Mouse (Mus musculus): ENCODE data around the gene March7.

Gene March7

DNA sequence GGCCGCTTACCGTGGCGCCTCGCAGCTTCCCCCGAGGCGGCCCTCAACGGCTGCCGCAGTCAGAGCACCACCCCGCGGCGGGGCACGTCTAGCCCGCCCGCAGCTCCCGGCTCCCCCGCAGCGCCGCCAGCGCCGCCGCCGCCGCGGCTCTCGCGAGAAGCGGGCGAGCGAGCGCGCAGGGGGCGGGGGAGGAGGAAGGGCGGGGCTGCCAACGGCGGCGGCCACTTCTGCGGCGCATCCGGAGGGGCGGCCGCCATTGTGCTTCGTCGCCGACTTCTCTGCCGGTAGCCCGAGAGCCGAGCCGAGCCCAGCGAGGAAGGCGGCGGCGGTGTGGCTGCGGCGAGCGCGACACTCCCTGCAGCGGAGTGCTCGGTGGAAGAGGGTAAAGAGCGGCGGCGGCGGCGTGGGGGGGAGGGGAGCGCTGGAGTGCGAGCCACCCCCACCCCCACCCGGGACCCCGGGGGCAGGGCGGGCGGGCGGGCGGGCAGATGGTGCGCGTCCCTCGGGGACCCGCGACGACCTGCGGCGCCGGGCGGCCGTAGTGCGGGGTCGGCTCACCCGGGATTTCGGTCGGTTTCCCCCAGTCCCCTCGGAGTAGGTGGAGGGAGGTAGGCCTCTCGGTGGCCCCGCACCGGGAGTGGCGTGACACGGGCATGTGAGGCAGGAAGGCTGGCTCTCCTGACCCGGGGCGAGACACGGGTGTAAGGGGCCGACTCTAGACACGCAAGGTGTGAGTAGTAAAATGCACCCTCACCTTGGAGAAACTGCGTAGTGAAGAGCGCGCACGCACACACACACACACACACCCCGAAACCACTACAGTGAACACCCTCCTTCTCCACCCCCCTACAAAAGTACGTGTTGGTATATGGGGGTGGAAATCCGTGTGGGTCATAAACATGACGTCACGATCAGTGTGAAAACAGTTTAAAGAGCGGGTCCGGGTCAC lies at the start of gene March7, which contains the start of gene Baz2b:
Gene March7 (plus strand): TSS at position 185 of the 949 bp plus-strand sequence.
Gene Baz2b (minus strand): TSS at position 137 of the 949 bp plus-strand sequence.
- under 1% methylated on average over 95 of the region's 109 CpGs for WGBS

DNA sequence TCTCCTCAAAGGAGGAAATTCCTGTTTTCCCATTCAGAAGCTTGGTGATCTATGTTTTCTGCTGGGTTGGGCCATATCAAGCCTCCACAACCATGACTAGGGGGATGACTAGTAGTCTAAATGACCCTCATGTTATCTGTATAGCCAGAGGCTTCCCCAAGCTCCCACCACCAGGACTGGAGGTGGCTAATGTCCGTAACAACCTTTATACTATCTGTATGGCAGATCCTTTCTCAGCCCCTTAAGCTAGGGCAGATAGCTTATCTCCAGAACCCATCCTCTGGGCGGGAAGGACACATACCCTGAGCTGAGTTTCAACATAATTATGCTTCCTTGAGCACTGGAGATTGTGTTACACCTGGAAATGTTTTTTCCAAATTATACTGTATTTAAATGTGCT lies 45.9 kb upstream of the March7 start:
- 96% methylated on average over 2 of the region's 2 CpGs for WGBS

DNA sequence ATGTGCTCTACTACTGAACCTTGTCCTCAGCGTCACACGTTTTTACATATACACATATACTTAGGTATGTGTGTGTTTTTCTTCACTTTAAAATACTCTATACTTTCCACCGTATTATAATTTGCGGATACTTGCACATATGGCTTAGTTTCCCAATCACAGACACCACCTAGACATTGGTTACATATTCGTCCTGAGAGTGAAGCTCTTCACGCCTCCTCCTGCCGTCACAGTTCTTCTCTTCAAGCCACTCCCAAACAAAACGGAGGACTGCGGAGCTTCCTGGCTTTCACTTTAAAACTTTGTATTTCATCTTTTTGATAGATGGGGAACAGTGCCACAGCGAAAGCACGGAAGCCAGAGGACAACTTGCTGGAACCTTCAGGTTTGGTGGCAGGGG lies 44.0 kb upstream of the March7 start:
- 83% methylated on average over 11 of the region's 11 CpGs for WGBS

DNA sequence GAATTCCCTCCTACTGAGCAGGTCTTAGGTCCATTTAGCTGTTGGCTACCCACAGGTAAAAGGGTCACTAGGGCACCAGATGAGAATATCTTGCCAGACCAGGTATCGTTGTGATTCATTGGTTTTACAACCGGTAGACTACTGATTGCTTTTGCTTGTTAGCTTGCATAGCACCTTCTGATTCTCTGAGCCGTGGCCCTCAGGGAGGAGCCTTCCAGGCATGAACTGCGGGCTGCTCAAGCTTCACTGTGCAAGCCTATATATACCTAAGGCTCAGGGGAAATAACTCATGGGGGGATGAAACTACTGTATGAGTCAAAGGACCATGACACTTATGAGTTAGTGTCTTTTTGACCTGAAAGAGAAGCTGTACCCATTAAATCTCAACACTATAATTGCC lies 42.8 kb upstream of the March7 start:
- WGBS, result 95% methylated on average over 4 of the region's 4 CpGs

DNA sequence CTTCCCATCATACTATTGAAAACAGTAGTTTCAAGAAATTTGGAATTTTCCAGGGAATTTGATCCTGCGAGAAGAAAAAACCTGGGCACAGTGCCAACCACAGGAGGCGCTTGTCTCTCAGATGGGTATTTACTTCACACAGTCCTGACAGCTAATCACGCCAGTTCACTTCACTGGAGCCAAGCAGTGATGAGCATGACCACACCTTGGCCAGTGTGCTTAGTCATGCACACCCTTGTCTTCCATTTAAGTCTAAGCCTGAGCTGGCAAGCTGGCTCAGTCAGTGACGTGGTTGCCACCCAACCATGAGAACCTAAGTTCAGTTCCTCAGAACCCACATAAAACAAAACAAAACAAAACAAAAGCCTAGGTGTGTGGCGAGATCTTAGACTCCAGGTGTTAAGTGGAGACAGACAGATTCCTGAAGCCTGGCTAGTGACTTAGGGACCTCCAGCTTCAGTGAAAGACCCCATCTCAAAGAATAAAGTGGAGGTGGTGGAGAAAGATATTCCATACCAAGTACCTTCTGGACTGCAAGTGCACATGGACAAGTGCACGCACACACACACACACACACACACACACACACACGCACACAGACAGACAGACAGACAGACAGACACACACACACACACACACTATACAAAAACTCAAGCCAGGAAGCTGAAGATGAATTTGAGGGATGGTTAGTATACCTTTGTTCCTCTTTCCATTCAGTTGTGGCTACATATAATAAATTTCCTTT lies 37.7 kb upstream of the March7 start:
- WGBS, result 58% methylated on average over 7 of the region's 7 CpGs

DNA sequence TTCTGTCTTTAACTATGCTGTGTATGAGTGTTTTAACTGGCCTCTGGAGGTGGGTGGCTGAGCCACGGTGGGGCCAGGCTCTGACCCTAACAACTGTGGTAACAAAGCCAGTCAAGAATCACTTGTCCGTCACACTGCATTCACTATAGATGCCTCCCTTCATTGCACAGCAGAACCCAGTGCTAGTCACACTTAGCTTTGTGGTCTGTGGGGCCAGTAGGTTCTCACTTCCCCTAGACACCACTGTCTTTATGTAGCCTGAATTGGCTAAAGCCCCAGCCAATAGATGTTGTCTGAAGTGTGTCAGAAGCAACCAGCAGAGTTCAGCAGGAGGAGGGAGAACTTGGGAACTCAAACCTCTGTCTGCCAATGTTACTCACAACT lies 37.2 kb upstream of the March7 start:
- 72% methylated on average over 2 of the region's 2 CpGs for WGBS

DNA sequence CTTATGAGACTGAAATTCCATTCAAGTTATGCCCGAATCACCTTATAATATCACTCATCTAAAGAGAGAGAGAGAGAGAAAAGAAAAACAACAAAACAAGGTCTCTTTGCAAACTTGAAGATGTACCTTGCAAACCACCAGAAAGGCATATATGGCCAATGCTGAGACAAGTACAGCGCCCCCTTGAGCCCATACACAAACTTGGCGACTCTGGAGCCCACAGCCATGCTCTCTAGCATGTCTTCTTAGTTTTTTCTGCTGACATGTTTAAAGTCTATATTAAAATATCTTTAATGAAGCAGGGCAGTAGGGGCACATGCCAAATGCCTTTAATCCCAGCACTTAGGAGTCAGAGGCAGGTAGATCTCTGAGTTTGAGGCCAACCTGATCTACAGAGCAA lies 36.5 kb upstream of the March7 start:
- 72% methylated on average over 3 of the region's 3 CpGs for WGBS

DNA sequence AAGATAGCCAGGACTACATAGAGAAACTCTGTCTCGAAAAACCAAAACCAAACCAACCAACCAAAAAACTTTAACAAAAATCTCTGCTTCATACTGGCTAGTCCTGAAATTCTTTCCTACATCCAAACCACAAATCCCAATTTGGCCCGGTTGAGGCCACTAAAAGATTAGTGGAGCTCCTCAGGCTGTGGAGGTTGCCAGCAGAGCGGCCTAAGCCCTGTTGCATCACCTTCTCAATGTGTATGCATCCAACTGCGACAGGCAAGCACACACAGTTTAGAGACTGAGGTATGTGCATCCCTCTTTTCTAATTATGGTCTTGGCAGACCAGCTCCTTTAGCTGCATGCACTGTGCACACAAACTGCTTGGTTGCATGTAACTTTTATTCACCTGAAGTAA lies 36.1 kb upstream of the March7 start:
- WGBS, result 97% methylated on average over 4 of the region's 4 CpGs

DNA sequence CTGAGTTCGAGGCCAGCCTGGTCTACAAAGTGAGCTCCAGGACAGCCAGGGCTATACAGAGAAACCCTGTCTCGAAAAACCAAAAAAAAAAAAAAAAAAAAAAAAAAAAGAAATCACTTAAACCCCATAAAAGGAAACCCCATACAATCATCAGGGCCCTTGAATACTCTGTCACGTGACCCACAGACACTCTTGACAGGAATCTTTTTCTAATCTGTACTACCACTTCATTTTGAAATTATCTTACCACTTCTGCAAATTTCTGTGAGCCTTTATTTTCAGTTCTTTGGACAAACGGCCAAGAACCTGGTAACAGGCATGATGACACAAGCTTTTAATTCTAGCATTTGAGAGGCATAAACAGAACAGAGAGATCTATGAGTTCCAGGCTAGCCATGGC lies 34.6 kb upstream of the March7 start:
- WGBS, result 94% methylated on average over 3 of the region's 4 CpGs

DNA sequence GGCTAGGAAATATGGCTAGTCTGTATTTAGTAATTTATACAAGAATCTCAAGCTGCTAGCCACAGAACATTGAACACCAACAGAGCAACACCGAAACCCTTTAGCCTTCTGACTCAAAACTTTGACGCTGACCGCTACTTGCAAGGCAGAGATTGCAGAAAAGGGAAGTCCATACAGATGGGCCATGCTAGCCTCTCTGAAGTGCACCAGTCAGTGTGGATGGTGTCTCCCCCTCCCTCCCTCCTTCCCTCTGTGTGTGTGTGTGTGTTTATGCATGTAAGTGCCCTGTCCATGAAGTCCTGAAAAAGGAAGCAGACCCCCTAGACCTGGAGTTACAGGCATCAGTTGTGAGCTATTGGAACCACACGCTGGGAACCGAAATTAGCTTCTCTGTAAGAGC lies 33.6 kb upstream of the March7 start:
- 86% methylated on average over 5 of the region's 5 CpGs for WGBS

DNA sequence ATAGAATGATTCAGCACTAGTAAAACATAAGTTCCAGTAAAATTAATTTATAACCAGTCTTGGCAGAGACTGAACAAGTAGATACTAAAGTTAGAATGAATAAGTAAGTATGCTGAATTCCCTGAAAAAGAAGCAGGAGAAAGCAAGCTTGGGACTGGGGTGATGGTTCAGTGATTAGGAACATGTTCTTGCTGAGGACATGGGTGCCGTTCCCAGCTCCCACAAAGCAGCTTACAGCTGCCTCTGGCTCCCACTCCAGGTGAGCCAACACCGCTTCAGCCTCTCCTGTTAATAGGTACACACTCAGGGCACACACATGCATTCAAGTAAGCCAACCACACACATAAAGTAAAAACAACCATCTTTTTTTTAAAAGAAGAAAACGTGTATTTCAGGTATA lies 32.2 kb upstream of the March7 start:
- WGBS, result 88% methylated on average over 3 of the region's 3 CpGs

DNA sequence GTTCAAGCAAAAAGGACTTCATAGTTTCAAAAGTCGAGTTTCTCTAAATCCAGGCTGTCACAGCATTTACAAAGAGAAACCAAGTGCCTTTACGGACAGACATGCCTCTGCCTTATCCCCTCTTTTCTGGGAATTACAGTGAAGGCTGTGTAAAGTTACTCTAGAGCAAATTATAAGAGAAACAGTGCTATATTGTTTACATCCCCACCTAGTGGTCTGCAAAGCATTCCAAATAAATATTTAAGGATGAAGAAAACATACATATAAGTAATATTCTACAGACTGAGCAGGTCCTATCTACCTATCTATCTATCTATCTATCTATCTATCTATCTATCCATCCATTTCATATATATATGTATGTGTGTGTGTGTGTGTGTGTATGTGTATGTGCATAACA lies 28.0 kb upstream of the March7 start:
- WGBS, result 55% methylated on average over 2 of the region's 2 CpGs

DNA sequence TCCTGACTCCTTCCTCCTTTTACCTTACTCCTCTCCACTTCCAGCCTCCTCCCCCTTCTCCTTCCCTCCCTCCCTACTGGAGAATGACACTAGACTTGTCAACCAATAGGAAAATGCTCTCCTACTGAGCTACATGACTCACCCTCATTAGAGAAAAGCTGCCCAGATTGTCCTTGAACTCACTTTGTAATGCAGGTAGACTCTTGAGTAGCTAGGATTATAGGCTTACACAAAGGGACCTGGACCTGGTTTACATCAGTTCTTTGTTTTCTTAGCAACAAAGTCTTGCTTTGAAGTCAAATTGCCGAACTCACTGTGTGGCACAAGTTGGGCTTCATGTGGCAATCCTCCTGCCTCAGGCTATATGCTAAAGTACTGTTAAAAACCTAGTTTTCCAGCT lies 12.8 kb upstream of the March7 start:
- 68% methylated on average over 1 of the region's 1 CpGs for WGBS

DNA sequence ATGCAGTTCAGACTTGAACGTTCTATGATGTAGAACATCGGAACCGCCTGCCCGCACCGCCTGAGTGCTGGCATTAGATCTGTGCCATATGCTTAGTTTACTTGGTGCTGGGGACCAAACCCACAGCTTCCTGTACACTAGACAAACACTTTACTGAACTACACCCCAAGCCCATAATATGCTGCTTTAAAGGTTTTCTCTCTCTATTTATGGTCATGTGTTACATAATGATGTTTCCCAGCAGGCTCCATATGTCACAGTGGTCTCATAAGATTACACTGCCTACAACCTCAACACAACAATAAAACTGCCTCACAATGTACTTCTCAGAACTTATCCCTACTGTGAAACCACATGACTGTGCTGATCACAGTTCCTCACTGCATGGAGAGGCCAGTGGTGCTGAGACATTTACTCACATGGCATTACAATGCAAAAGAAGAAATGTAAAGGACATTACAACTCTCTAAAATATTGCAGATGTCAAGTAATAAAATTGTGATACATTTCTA lies 9.6 kb upstream of the March7 start:
- 57% methylated on average over 5 of the region's 5 CpGs for whole genome bisulfite sequencing

DNA sequence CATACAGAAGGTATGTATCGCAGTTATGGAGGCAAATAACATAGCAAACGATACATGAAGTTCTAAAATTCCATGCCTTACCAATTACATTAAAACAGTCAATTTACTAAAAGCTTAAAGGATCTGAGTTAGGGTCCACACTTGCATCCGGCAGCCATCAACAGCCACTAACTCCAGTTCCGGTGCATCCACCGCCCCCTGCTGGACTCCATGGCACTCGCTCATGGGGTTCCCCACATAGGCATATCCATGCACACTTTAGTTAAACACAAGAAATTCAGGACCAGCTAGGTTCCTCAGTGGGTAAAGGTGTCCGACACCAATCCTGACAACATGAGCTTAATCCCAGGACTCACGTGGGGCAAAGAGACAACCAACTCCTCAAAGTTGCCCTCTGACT lies 9.0 kb upstream of the March7 start:
- 62% methylated on average over 8 of the region's 8 CpGs for WGBS

DNA sequence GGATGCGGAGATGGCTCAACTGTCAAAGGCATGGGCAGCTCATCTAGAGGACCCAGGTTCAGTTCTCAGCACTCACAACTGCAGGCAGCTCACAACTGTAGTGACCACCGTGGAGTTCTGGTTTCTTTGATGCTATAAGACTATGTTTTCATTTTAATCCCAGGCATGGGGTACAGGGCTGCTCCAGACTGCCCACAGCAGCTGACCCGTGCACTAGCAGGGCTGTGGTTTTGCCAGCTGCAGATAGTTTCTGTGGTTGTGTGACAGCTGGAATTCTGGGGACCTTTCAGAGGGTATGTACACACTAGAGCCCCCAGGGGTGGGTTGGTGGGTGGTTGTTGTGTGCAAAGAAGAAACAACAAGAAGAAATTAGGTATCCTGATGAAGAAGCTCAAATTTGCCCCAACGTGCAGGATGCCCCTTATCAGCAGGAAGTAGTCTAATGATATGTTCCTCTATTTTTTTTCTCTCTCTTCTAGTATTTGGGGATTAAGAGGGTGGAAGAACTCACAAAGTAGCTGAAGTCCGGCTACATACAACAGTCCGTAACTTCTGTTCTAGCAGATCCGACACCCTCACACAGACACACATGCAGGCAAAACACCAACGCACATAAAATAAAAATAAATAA lies 6.7 kb upstream of the March7 start:
- 92% methylated on average over 8 of the region's 8 CpGs for WGBS

DNA sequence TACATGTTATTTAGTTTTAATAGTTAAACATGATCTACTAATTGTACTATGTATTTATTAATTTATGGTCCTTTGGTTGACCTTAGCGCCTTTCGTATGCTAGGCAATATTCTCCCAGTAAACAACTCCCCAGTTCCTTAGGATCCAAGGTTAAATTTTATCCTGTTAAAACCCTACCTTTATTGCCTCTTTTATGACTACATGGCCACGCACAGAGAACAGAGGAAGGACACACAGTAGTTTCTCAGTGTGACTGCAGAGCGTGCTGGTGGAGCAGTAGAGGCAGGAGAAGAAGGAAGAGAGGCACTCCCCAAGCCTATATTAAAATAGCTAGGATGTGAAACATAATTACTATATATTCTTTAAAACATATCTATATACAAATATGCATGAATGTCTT lies 6.0 kb upstream of the March7 start:
- WGBS, result 94% methylated on average over 4 of the region's 4 CpGs

DNA sequence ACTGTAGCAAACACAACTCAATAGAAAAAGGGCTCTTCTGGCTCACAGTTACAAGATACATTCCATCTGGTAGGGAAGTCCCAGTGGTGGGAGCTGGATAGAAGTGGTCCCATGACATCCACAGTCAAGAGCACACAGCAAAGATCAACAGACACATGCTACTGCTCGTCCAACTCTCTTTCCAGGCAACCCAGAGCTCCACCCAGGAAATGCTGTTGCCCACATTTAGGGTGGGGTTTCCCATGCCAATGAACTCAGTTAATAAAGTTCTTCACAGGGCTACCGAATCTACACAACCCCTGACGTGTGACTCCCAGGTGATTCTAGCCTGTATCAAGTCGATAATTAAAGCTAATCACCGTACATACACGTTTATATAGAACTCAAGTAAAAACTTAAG lies 5.5 kb upstream of the March7 start:
- WGBS, result 89% methylated on average over 6 of the region's 6 CpGs

DNA sequence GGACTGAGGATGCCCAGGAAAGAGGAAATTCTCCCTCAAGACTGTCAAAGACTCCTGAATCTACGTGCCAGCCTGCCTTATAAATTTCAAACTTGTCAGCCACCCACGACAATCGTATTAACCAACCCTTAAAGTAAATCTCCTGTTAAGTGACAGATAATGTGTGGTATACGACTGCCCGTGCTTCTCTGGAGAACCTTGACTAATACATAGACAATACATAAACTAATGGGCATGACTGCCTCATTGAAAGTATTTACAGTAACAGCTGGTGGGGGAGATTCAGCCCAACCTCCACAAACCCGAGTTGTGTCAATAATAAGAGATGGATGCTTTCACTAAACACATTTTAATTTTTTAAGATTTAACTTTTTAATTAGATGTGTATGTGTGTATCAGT lies 3.9 kb upstream of the March7 start:
- 84% methylated on average over 6 of the region's 6 CpGs for WGBS

DNA sequence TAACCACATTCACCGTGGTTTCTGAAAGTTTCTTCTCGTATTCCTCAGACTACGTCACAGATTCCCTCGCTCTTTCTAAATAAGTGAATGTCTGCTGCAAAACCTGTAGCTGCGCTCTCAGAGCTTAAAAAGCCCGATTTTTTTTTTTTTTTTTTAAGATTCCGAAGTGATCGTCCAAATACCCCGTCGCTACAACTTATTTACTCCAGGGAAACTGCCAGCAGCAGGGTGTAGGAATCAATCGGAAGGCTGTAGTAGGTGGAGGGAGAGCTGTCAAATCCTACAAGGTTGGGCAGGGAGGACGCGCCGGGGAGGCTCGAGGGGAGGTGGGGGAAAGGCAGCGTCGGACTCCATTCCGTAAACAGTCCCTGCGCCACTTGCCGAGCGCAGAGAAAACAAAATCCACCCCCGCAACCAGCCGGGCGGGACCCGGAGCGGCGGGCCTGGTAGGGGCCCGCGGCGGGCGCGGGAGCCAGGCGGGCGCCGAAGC lies 520 bp upstream of the March7 start:
- 1% methylated on average over 35 of the region's 35 CpGs for WGBS

DNA sequence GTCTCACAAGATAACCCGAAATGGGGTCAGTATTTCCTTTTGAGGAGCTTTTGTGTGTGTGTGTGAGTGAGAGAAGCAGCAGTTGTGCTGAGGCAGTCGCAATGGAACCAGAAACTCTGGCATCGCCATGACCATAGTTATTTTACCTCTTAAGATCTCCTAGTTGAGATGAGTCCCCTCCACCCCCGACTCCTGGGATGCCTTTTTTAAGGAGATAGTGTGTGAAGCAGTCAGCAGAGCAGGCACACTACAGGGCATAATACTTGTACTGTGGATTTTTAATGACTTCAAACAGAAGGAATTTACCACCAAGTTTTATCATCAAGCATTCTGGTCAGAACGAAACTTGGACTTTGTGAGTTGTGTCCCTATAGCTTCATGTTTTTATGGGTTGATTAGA lies 1.1 kb downstream of the March7 start:
- 5% methylated on average over 5 of the region's 5 CpGs for WGBS

DNA sequence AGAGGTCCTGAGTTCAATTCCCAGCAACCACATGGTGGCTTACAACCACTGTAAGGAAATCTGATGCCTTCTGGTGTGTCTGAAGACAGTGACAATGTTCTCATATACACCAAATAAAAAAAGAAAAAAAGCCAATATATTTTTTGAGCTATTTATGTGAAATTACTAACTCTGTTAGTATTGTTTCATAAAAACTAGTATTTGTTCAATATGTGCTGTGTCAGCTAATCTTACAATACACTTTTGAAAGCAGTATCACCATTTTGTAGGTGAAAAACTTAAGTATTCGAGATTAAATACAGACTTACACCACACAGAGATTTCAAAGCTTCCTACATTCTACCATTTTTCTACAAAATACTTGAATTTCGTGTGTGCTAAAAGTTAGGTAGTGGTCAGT lies 5.0 kb downstream of the March7 start:
- 89% methylated on average over 2 of the region's 2 CpGs for WGBS
